Mouse (Mus musculus): ENCODE data around the gene Tcf7l1. TPM values are rescaled to one million over a fixed set of nuclear protein-coding genes. Genes with fewer than 3 reads are reported as not detected.
A peak's percentile ranks its signal among the peaks of the same experiment; 100 is the strongest.

Tcf7l1 gene
- total RNA-seq, 2 experiments from 2014 or later, result 4.6 to 5.2 TPM

DNA sequence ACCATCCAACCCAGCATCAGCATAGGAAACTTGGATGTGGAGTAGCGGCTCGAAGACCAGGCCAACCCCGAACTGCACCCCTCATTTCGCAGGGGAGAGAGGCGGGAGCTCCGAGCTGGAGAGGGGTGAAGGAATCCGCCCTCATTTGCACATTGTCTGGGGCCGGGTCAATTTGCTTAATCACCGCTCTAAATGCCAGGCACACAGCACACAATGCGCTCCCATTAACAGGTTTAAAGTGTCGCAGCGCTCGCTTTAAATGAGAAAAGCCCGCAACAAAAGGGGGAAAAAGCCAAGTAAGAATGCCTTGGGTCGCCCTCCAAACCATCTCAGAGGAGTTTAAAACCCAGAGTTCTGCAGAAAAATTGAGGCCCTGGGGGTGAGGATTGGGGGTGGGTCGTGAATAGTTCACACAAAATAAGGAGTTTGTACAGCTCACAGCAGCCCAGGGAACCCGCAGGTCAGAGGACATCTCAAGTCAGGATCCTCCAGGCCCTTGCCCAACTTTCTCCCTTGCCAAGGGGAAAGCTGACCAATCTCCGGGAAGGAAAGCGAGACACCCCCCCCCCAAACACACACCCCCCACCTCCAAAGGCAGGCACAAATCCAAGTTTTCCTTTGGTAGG lies 1.6 kb downstream of the Tcf7l1 start:
- no peak for DNase-seq (ENCODE audit: low spot score in 2 of 2)

DNA sequence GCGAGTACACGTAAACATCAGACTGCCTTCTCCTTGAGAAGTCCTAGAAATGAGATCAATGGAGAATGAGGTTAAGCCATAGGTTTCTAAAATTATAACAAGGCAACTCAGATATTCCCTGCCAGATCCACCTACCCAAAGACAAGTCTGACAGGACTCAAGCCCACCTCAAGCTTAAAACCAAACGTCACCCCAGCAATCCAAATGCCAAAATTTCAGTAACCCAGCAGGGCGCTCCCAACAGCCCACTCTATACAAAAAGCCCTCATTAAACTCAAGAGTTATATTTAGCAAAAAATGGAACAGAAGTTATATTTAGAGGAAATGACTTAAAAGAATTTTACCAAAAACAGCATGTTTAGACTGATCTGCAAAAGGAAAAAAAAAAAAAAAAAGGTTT lies 5.3 kb downstream of the Tcf7l1 start:
- no peak for DNase-seq (ENCODE audit: low spot score in 2 of 2)

DNA sequence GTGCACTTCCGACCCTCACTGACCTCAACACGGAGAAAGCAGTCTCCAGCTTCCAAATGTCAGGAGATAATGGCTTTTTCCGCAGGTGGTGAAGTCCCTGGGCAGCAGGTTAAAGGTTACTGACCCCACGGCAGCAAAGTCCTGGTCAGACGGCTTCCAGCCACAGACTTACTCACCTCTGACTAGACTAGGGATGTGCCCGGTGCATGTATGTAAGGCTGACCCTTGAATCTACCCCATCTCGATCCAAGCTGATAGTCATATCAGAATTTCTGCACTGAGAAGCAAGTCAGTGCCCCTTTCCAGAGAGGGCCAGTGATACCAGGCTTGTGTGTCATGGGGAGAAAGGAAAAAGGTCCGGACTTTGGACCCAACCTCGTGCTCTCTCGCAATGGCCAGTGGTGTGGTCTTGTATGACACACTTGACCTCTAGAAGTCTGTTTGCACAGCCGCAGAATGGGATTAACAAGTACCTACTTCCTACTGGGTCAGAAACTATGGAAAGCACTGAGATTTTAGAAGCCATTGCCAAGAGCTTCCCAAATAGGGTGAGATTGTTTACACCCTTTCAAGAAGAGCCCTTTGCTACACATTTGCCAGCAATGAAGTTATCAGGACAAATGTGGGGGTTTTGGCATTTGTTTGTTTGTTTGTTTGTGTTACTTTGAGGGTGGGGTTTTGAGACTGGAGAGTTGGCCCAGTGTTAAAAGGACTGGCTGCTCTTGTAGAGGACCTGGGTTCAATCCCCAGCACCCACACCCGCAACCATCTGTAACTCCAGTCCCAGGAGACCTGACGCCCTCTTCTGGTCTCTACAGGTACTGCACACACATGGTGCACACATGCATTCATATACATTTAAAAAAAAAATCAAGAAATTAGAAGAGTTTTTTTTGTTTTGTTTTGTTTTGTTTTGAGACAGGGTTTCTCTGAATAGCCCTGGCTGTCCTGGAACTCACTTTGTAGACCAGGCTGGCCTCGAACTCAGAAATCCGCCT lies 10.0 kb downstream of the Tcf7l1 start:
- DNase-seq (ENCODE audit: low spot score in 2 of 2), result no peak

DNA sequence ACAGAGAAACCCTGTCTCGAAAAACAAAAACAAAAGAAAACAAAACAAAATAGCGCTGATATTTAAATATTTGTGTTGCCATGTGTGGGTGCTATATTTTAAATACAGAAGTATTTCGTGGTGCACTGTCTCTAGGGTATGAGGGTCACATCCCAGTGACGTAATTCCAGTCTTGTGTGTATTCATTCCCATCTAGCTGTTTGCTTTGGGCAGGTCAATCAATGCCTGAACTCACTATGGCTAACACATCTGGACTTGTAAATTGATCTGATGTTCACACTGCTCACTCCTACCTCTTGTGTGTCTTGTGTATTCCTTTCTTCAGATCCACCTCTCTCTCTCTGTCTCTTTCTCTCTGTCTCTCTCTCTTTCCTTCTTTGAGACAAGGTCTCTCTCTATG lies 11.8 kb downstream of the Tcf7l1 start:
- no peak for DNase-seq (ENCODE audit: low spot score in 2 of 2)

DNA sequence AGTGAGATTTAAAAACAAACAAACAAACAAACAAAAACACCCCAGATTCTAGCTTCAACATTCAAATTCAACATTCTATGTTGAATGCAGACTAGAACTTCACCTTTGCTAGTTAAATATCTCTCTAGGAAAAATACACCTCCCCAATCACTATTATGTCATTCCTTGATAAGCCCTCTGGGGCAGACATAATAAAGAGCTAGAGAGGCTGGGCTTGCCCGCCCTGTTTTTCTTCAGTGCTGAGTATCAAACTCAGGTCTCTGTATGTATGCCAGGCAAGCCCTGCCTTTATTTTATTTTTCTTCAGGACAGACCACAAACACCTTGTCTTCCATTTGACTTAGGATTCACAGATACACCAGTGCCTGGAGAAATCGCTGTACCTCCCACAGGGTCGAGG lies 14.8 kb downstream of the Tcf7l1 start:
- DNase-seq (ENCODE audit: low spot score in 2 of 2), result no peak

DNA sequence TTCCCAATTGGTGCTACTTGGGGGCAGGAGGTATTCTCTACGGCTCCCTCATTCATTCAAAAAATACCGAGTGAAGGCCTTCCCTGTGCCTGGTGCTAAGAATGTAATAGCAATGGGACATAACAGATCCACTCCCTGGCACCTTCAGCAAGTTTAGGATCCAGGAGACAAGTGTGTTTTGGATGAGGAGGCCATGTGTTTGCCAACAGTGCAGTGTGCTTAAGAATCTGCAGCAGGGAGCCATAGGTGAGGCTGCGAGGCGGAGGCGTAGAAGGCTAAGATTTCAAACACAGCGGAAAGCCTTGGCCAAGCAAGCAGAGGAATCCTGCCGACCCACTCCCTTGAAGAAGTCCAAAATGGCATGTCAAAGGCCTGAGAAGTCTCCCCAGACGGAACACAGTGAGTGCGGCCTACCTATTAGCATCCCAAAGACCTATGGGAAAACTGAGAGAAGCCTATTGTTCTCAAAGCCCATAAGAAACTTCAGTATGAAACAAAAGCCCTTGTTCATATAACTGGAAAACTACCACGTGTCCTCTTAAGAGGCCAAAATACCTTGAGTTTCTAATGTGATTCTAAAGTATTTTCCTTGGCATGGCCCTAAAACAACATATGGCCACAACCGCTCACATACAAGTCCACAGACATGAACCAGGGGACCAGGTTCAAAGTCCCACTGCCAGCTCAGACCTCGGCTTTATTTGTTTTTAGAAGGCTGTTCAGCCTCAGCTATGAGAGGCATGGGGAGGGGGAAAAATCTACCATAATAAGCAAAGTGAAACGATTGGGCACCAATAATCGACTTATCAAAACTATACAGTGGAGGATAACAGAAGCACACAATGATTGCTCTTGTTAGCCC lies 18.9 kb downstream of the Tcf7l1 start:
- no peak for DNase-seq (ENCODE audit: low spot score in 2 of 2)

DNA sequence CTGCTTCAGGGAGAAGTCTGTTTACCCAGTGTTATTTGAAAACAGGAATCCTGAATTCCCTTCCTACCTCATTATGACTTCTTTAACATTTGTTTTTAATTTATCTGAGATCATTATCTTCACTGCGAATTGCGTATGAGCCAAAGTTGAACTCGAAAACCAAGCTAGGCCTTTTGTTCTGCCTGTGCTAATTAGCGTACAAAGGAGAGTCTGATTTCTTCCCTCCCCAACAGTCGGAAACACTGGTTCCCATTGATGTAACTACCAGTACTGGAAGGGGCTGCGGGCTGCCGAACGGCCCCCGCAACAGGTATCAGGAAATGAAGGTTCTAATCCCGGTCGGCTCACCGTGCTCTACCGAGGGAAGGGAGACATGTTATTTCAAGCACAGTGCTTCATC lies 19.7 kb downstream of the Tcf7l1 start:
- DNase-seq (ENCODE audit: low spot score in 2 of 2), result no peak

DNA sequence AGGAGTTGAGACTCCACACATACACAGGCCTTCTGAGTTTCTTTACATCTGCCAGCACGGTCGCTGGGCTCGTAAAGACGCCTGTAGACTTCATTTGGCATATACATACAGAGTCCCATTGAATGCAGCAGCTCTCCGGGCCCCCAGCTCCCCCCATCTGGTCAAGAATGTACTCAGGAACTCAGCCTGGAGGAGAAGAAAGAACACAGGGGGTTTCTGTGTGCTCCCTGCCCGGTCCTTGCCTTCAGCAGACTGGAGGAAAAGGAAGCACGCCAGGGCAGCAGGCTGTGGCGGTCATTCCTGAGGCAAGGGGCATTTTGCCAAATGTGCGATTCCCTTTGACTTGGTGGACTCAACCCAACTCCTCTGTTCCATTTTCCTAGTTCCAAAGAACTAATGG lies 20.2 kb downstream of the Tcf7l1 start:
- DNase-seq (ENCODE audit: low spot score in 2 of 2), result peak; percentile 36 to 65

DNA sequence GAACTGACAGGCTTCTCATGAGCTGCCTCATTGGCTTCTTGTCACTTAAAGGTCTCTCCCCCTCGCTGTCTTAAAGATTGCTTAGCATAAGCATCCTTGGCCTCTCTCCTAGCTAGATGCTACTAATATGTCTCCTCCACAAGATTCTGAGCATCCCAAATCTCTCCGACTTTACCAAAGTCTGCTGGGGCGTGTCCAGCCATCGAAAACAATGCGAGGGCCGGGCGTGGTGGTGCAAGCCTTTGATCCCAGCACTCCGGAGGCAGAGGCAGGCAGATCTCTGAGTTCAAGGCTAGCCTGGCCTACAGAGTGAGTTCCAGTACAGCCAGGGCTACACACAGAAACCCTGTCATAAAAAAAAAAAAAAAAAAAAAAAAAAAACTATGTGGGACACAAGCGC lies 21.0 kb downstream of the Tcf7l1 start:
- DNase-seq (ENCODE audit: low spot score in 2 of 2), result no peak

DNA sequence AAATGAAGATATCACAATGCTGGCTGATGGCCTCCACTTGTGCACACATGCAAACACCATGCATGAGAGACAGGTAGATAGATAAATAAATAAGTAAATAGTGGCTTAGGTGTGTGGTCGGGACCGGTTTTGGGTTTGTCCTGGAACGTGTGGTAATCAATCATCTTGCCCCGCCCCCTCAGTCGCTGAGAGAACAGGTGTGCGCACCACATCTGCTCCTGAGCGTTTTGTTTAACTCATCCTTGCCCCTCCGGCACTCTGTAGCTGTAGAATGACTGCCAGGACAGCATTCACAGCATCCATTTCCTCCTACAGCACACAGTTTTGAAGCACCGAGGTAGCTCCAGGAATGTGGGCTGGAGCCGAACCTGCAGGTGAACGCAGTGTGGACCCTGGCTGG lies 25.4 kb downstream of the Tcf7l1 start:
- no peak for DNase-seq (ENCODE audit: low spot score in 2 of 2)

DNA sequence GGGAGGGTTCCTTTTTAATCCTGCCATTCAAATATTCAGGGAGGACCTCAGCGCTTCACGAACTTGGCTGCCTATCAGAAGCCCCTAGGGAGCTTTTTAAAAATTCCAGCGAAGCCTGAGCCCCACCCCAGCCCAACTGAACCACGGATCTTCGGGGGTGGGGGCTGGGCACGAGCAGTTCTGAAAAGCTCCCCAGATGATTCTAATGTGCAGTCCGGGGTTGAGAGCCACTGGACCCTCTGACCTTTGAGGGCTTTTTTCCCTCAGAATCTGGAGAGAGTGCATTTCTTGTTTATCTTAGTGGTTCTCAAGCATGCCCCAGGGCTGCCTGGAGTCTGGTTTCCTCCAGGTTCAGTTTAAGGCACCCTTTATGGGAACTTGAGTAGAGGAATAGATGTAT lies 27.4 kb downstream of the Tcf7l1 start:
- DNase-seq (ENCODE audit: low spot score in 2 of 2), result no peak

DNA sequence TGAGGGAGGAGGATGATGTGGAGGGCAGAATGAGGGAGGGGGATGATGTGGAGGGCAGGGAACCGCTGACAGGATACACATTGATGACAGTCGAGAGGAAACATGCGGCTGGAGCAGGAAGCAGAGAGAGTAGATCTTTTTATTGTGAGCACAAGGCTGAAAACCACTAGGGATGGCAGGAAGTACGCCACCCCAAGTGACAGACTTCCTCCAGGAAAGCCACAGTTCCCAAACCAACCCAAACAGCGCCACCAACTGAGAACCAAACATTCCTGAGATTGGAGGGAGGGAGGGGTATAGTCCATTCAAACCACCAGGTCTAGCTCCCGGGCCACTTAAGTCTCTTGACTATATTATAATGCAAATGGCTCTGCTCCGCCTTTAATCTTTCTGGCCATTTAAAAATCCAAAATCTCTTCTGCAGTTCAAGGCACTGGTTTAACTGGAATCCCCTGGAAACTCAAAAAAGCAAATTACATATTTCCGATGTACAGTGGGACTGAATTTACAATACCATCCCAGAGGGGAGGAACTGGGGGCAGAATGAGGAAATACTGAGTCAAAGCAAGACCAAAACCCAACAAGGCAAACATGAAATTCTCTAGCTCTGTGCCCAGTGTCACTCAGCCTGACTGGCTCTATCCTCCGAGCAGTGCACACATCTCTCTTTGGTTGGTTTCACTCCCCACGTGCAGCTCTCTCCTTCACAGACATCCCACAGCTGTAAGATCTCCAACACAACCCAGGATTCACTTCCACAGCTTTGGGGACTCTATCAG lies 30.6 kb downstream of the Tcf7l1 start:
- DNase-seq (ENCODE audit: low spot score in 2 of 2), result no peak

DNA sequence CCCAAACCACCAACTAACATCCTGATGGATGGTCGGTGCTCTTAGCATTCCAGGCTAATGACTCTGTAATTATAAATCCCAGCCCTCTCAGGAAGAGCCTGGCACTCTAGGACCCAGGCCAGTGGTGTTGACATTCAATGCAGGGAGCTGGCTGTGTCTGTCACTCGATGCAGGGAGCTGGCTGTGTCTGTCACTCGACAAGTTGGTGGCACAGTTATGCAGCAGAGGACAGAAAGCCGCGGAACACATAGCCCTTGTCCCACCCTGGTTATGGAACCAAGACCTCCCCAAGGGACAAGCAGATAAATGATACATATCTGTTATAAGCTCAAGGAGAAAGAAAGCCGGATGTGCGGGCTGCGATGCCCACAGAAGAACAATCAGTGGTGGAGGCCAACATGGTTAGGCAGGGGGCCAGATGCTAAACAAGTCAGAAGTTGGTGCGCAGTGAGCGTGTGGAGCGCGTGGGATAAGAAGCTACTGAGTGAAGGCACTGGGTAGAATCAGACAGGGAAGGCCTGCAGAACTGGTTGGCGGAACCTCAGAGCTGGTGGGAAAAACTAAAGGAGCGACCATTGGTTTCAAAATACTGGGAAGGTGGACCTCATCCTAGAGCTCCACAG lies 33.7 kb downstream of the Tcf7l1 start:
- DNase-seq (ENCODE audit: low spot score in 2 of 2), result peak in 1 of 2 experiments; percentile 9

DNA sequence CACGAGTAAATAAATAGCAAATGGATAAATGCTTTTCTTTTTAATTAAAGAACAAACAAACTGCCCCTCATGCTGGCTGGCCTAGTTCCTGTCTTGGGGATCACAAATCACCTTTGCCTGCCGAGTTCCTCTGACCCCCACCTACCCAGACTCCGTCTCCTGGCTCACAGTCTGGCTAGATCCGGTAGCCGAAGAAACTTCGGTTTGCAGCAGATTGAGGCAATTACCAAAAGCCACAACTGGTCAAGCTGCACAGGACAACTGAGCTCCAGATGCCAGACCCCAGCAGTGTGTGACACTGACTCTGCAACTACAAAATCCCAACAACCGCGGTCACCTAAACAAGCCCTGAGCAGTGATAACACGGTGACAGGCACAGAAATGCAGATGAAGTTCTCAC lies 34.8 kb downstream of the Tcf7l1 start:
- no peak for DNase-seq (ENCODE audit: low spot score in 2 of 2)

DNA sequence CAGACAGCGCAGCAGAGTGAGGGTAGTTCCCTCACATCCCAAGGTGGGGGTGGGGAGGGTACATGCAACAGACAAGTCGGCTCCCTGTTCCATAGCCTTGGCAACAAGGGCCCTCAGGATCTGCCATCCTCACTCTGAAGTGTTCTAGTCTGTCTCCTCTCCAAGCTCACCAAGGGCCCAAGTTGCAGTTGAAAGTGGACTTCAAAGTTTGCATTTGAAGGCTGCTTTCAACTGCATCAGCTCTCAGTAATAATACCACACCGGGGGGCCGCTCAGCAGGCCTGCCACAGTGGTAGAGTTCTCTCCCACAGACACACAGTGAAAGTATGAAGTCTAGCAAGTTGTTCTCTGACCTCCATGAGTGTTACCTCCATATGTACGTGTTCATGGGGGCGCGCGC lies 35.3 kb downstream of the Tcf7l1 start:
- DNase-seq (ENCODE audit: low spot score in 2 of 2), result no peak

DNA sequence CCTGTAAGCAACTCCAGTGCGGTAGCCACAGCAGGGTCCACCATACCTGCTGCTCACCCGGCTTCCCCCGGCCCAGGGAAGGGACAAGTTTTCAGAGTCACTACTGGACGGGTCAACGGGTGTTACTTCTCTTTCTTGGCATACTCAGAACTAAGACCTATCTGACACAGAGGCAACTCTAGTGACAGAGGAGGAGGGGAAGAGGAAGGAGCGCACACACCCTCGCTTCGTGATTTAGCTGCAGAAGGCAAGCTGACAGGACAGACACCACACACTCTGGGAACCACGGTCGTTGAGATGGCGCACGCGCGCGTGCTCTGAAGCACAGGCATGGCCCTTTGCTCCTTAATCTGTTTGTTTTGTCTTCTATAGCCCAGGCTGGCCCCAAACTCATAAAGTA lies 36.2 kb downstream of the Tcf7l1 start:
- no peak for DNase-seq (ENCODE audit: low spot score in 2 of 2)

DNA sequence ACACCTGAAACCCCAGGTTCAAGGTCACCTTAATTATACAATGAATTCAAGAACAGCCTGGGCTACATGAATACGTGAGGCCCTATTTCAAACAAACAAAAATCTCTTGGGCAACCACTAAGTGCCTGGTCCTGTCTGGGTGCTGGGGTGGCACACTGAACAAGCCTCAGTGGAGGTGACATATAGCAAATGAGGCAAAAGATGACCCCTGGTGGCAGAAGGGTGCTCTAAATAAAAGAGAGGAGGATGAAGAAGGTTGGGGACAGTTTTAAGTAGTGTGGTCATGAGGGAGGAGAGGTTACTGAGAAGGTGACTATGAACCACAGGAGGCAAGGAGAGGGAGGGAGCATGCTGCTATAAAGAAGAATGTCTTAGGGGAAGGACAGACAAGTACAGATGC lies 37.8 kb downstream of the Tcf7l1 start:
- no peak for DNase-seq (ENCODE audit: low spot score in 2 of 2)

DNA sequence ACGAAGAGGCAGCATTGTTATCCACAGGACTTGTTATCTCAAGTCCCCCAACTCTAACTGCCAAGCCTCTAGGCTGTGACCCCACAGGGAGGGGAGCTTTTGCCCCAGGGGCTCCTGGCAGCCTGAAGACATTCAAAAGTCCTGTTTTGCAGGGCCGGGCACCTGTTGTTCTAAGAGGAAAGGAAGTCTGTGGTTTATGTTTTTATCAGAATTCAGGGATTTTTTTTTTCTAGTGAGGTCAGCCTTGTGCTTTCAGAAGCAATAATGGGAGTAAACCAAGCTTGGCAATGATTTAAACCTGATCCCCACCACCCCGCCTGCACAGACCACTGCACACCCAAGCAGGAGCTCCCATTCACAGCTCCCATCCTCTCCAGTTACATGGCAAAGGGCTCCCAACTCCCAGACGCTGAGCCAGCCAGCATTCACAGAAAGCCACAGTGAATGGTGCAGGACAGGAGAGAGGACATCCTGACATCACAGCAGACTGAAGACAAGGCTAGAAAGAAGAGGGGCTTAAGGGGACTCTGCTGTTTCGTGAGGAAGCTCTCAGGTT lies 40.1 kb downstream of the Tcf7l1 start:
- no peak for DNase-seq (ENCODE audit: low spot score in 2 of 2)

DNA sequence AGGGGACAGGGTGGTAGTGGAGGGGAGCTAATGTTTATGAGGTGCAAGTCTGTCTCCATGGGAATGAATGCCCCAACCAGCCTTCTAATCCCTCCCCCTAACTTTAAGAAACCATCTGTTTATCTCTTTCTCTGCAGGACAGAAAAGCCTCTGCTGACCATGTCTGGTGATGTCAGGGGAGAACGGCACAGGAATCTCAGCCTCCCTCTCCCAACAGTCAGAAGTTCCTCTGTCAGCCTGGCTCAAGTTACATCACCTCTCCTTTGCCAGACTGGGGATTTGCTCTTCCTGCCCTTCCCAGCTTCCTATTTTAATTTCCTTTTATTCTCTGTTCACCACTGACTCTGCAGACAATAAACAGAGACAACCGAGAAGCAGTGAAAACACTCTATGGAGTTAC lies 40.6 kb downstream of the Tcf7l1 start:
- no peak for DNase-seq (ENCODE audit: low spot score in 2 of 2)

DNA sequence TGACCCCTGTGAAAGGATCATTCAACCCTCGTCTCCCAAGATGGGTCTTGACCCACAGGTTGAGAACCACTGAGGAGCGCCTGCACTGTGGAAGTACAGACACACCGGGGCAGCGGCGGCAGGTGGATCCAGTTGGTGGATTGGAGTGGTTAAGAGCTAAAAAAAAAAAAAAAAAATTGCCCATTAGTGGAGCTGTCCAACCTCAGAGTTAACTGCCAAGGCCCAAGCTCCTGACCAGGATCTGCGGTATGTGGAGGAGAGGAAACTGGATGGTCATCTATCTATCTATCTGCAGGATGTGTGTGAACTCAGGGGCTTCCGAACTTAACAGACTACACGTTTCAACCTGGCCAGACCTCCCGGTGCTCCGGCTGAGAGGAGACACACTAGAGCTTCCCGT lies 41.2 kb downstream of the Tcf7l1 start:
- DNase-seq (ENCODE audit: low spot score in 2 of 2), result no peak
